Mouse (Mus musculus) myocyte (in vitro differentiated cells): ENCODE results near the gene Hfm1. TPM values are rescaled to one million over a fixed set of nuclear protein-coding genes. Genes with fewer than 3 reads are reported as not detected.

ENCODE experiments used
- H3K27me3 ChIP-seq: one replicate; pipeline ENCODE4 v1.6.1; 2011; ENCODE audit not compliant: control insufficient read depth, insufficient read depth, insufficient read length
- H3K36me3 ChIP-seq: one replicate; pipeline ENCODE4 v1.6.1; 2011; ENCODE audit not compliant: control insufficient read depth, insufficient read depth
- H3K4me2 ChIP-seq: one replicate; pipeline ENCODE4 v1.6.1; 2011; ENCODE audit warnings: low read depth, control low read depth
- H3K4me3 ChIP-seq: one replicate; pipeline ENCODE4 v1.5.1; 2011; ENCODE audit warnings: mild to moderate bottlenecking, control low read depth, moderate library complexity
- H3K79me2 ChIP-seq: one replicate; pipeline ENCODE4 v1.6.1; 2011; ENCODE audit not compliant: control insufficient read depth, insufficient read depth
- H3ac ChIP-seq: one replicate; pipeline ENCODE4 v1.6.1; 2011; ENCODE audit not compliant: control insufficient read depth, insufficient read length
- CEBPB ChIP-seq: IDR thresholded peaks from 2 replicates; pipeline ENCODE4 v1.6.1; 2011; ENCODE audit warnings: mild to moderate bottlenecking, moderate library complexity; ENCODE audit not compliant: poor library complexity, insufficient read depth, severe bottlenecking
- E2F4 ChIP-seq: IDR thresholded peaks from one replicate; pipeline ENCODE4 v1.6.1; 2011; ENCODE audit warnings: mild to moderate bottlenecking, control low read depth, moderate library complexity; ENCODE audit not compliant: insufficient read depth
- MAX ChIP-seq: IDR thresholded peaks from one replicate; pipeline ENCODE4 v1.6.1; 2011; ENCODE audit warnings: low read depth, mild to moderate bottlenecking, control low read depth
- MYOD1 ChIP-seq, 3 experiments: IDR thresholded peaks; one replicate each; pipeline ENCODE4 v1.6.1; 2011; ENCODE audit warnings: control low read depth in 2 of 3, low read depth in 2 of 3, mild to moderate bottlenecking in 2 of 3, moderate library complexity in 1 of 3; ENCODE audit not compliant: insufficient read length in 2 of 3, control insufficient read depth in 1 of 3
- MYOG ChIP-seq, 3 experiments: IDR thresholded peaks; one replicate each; pipeline ENCODE4 v1.6.1; 2011; ENCODE audit warnings: control low read depth in 2 of 3, low read depth in 2 of 3, mild to moderate bottlenecking in 2 of 3; ENCODE audit not compliant: insufficient read length in 2 of 3, control insufficient read depth in 1 of 3, insufficient read depth in 1 of 3
- POLR2A ChIP-seq: IDR thresholded peaks from one replicate; pipeline ENCODE4 v1.6.1; 2011; ENCODE audit warnings: low read depth, mild to moderate bottlenecking, control low read depth, moderate library complexity; ENCODE audit not compliant: insufficient read length
- POLR2AphosphoS2 ChIP-seq: IDR thresholded peaks from one replicate; pipeline ENCODE4 v1.6.1; 2011; ENCODE audit warnings: low read depth, control low read depth; ENCODE audit not compliant: insufficient read length
- REST ChIP-seq: IDR thresholded peaks from one replicate; pipeline ENCODE4 v1.6.1; 2011; ENCODE audit warnings: mild to moderate bottlenecking, control low read depth, moderate library complexity; ENCODE audit not compliant: insufficient read depth, insufficient read length
- SRF ChIP-seq: IDR thresholded peaks from one replicate; pipeline ENCODE4 v1.6.1; 2011; ENCODE audit warnings: low read depth; ENCODE audit not compliant: control insufficient read depth, insufficient read length
- TCF12 ChIP-seq: IDR thresholded peaks from one replicate; pipeline ENCODE4 v1.6.1; 2011; ENCODE audit warnings: mild to moderate bottlenecking, control low read depth; ENCODE audit not compliant: poor library complexity, insufficient read depth, severe bottlenecking
- TCF3 ChIP-seq: IDR thresholded peaks from one replicate; pipeline ENCODE4 v1.6.1; 2011; ENCODE audit warnings: low read depth, control low read depth; ENCODE audit not compliant: insufficient read length
- USF1 ChIP-seq: IDR thresholded peaks from one replicate; pipeline ENCODE4 v1.6.1; 2011; ENCODE audit warnings: low read depth, mild to moderate bottlenecking, control low read depth, moderate library complexity
- polyA plus RNA-seq: library from polyadenylated mRNA; unstranded; fragments of >200 nt; fragmentation: generic; extraction: Trizol; gene quantifications from one replicate; pipeline ENCODE4 v1.2.1, GENCODE M21; 2012; ENCODE audit warnings: missing spikeins

The Hfm1 gene
- polyA plus RNA-seq, 1 experiment = not detected

GRCm38 (mm10) chr5:106896879-106897278 is 29.2 kb downstream of the Hfm1 start:
- Histone ChIP-seq H3K79me2 (no peaks in the 10 kb centered on the region), H3K4me3 (no peak overlapping the region), H3K4me2 (no peak overlapping the region), H3K36me3 (no peaks in the 10 kb centered on the region), H3ac (no peak overlapping the region), H3K27me3 (no peaks in the 10 kb centered on the region)
- no peak for TF ChIP-seq TCF12
- TF ChIP-seq MAX = no peak
- no peak for TF ChIP-seq TCF3
- no peak for TF ChIP-seq POLR2AphosphoS2
- no peak for TF ChIP-seq USF1
- no peak for TF ChIP-seq CEBPB
- TF ChIP-seq POLR2A = no peak
- no peak for TF ChIP-seq E2F4
- no peak for TF ChIP-seq MYOG (IDR thresholded peaks at IDR 0.05; ENCODE audit: control insufficient read depth in 1 of 3, insufficient read depth in 1 of 3, insufficient read length in 2 of 3, low read depth in 2 of 3)
- TF ChIP-seq SRF = no peak
- TF ChIP-seq REST = no peak
- TF ChIP-seq MYOD1 (IDR thresholded peaks at IDR 0.05; ENCODE audit: control insufficient read depth in 1 of 3, insufficient read length in 2 of 3, low read depth in 2 of 3) = no peak

GRCm38 (mm10) chr5:106891773-106892172 is 34.3 kb downstream of the Hfm1 start:
- H3K27me3 ChIP-seq = no peaks in the 10 kb centered on the region
- no peaks in the 10 kb centered on the region for H3K79me2 ChIP-seq
- TF ChIP-seq POLR2AphosphoS2 (no peak), E2F4 (no peak), USF1 (no peak), MYOG (IDR thresholded peaks at IDR 0.05; ENCODE audit: control insufficient read depth in 1 of 3, insufficient read depth in 1 of 3, insufficient read length in 2 of 3, low read depth in 2 of 3) (no peak), TCF12 (no peak), REST (no peak), POLR2A (no peak), MYOD1 (IDR thresholded peaks at IDR 0.05; ENCODE audit: control insufficient read depth in 1 of 3, insufficient read length in 2 of 3, low read depth in 2 of 3) (no peak), MAX (no peak), SRF (no peak), CEBPB (no peak)
- H3K36me3 ChIP-seq = no peaks in the 10 kb centered on the region
- H3ac ChIP-seq = no peak overlapping the region
- H3K4me2 ChIP-seq = no peak overlapping the region
- H3K4me3 ChIP-seq = no peak overlapping the region

GRCm38 (mm10) chr5:106887303-106888071 is 38.6 kb downstream of the Hfm1 start:
- TF ChIP-seq POLR2AphosphoS2 (no peak), TCF3 (no peak), MYOG (IDR thresholded peaks at IDR 0.05; ENCODE audit: control insufficient read depth in 1 of 3, insufficient read depth in 1 of 3, insufficient read length in 2 of 3, low read depth in 2 of 3) (no peak), CEBPB (no peak), SRF (no peak), POLR2A (no peak), REST (no peak), E2F4 (no peak), TCF12 (no peak), MYOD1 (IDR thresholded peaks at IDR 0.05; ENCODE audit: control insufficient read depth in 1 of 3, insufficient read length in 2 of 3, low read depth in 2 of 3) (no peak), USF1 (no peak), MAX (no peak)
- Histone ChIP-seq H3K79me2 (no peaks in the 10 kb centered on the region), H3K4me3 (no peak overlapping the region), H3K36me3 (no peaks in the 10 kb centered on the region), H3K27me3 (no peaks in the 10 kb centered on the region), H3ac (no peak overlapping the region), H3K4me2 (no peak overlapping the region)

- TF ChIP-seq REST = no peak
- no peak for TF ChIP-seq MYOD1 (IDR thresholded peaks at IDR 0.05; ENCODE audit: control insufficient read depth in 1 of 3, insufficient read length in 2 of 3, low read depth in 2 of 3)
- TF ChIP-seq USF1 = no peak
- TF ChIP-seq CEBPB = no peak
- no peak for TF ChIP-seq POLR2AphosphoS2
- no peak for TF ChIP-seq E2F4
- no peak for TF ChIP-seq MYOG (IDR thresholded peaks at IDR 0.05; ENCODE audit: control insufficient read depth in 1 of 3, insufficient read depth in 1 of 3, insufficient read length in 2 of 3, low read depth in 2 of 3)
- TF ChIP-seq MAX = no peak
- no peak for TF ChIP-seq TCF12
- no peak for TF ChIP-seq POLR2A
- no peak for TF ChIP-seq TCF3
- TF ChIP-seq SRF = no peak
- Histone ChIP-seq H3K4me2 (no peak overlapping the region), H3ac (no peak overlapping the region), H3K79me2 (no peaks in the 10 kb centered on the region), H3K4me3 (no peak overlapping the region), H3K27me3 (no peaks in the 10 kb centered on the region), H3K36me3 (no peaks in the 10 kb centered on the region)
Observed at GRCm38 (mm10) chr5:106885517-106885916, 40.6 kb downstream of the Hfm1 start.
